Mouse (Mus musculus) thymus, adult 2 months (tissue): ENCODE data around the gene Ankrd33. TPM values are rescaled to one million over a fixed set of nuclear protein-coding genes. Genes with fewer than 3 reads are reported as not detected.
A peak's percentile ranks its signal among the peaks of the same experiment; 100 is the strongest.
"Not testable (repeated sequence)": the region's sequence is repeated elsewhere in the genome, so short reads cannot be mapped to it uniquely, and the experiment has no call there.

Experiments used
- DNase-seq: peaks from one replicate; pipeline ENCODE4 v3.0.0; 2021
- H3K27ac ChIP-seq: fragments of 200-500 bp; 2 replicates; pipeline ENCODE4 v1.5.1; 2012; ENCODE audit warnings: low read length, control low read depth; ENCODE audit not compliant: control insufficient read depth, insufficient read depth
- H3K27me3 ChIP-seq: fragments of 200-500 bp; 2 replicates; pipeline ENCODE4 v1.6.1; 2012; ENCODE audit warnings: mild to moderate bottlenecking, low read length, moderate library complexity, mixed read lengths; ENCODE audit not compliant: control insufficient read depth, insufficient read depth
- H3K36me3 ChIP-seq: fragments of 200-500 bp; 2 replicates; pipeline ENCODE4 v1.6.1; 2012; ENCODE audit warnings: mild to moderate bottlenecking, low read length, moderate library complexity; ENCODE audit not compliant: control insufficient read depth, insufficient read depth
- H3K4me1 ChIP-seq: fragments of 200-500 bp; replicated peaks from 2 replicates; pipeline ENCODE4 v1.6.1; 2012; ENCODE audit warnings: low read length; ENCODE audit not compliant: control insufficient read depth, insufficient read depth
- H3K4me3 ChIP-seq: fragments of 200-500 bp; 2 replicates; pipeline ENCODE4 v1.5.1; 2012; ENCODE audit warnings: mild to moderate bottlenecking, low read length, control low read depth, moderate library complexity; ENCODE audit not compliant: control insufficient read depth, insufficient read depth
- CTCF ChIP-seq: fragments of 200-500 bp; IDR thresholded peaks from 2 replicates; pipeline ENCODE4 v1.5.1; 2012; ENCODE audit warnings: mild to moderate bottlenecking, control low read depth, low read length, moderate library complexity, borderline replicate concordance; ENCODE audit not compliant: control insufficient read depth, poor library complexity, insufficient read depth; ENCODE audit errors: extremely low read depth
- POLR2A ChIP-seq: fragments of 200-500 bp; IDR thresholded peaks from 2 replicates; pipeline ENCODE4 v1.6.1; 2012; ENCODE audit warnings: mild to moderate bottlenecking, low read length, control low read depth, moderate library complexity; ENCODE audit not compliant: control insufficient read depth, poor library complexity, insufficient read depth; ENCODE audit errors: extremely low read depth
- WGBS: fragments of 180-500 bp; shearing (Covaris S2); methylation state at CpG from one replicate; pipeline ENCODE4 v1.1.7; 2018; 5-methylcytosine and 5-hydroxymethylcytosine counted together
- polyA plus RNA-seq: library from polyadenylated mRNA; depleted of rRNA; stranded (reverse); fragments of >200 nt; gene quantifications from 2 replicates; pipeline ENCODE4 v1.2.3, GENCODE M21; 2012

Ankrd33 gene
- polyA plus RNA-seq, 1 experiment = not detected

DNA sequence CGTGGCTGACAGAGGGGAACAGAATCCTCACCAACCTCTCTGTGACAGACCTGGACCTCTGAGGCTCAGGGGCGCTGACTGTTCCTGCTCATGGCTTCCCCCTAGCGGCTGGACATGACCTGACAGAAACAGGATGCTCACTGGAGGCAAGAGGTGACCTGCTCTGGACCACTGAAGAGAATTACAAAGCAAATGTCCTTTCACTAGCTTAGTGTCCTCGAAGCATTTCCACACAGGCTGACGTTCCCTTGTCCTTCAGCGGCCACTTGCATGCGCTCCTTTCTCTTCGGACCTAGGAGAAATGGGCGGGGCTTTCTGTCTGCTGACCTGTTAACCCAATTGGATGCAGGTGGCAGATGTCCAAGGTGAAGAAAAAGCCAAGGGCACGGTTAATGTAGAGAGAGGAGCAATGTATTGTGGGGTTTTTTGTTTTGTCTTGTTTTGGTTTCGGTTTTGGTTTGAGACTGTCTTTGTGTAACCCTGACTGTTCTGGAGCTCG lies 10.0 kb upstream of the Ankrd33 start:
- peak; percentile 75 for DNase-seq
- Histone ChIP-seq H3K36me3 (no peaks in the 10 kb centered on the region), H3K4me3 (no peak overlapping the region), H3K27me3 (no peaks in the 10 kb centered on the region), H3K27ac (no peak overlapping the region), H3K4me1 (no peaks in the 10 kb centered on the region)
- no peak for TF ChIP-seq POLR2A
- TF ChIP-seq CTCF = peak; percentile 76; the same call in 1 of the 2 replicates
- WGBS = 19% methylated on average over 12 of the region's 12 CpGs

DNA sequence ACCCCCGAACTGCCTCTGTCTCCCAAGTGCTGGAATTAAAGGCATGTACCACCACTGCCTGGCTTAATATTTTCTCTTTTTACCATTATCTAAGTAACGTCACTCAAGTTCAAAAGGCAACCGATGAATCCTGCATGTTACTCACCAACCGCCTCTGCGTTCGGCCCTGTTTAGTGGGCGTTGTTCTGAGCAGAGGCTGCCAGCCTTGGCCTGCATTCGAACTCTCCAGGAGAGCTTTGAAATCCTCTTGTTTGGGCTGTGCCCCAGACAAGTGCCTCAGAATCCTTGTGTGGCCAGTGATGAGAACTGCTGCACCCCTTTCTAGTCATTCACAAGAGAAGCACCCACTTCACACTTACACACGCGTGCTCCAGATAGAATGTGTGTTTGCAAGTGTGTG lies 9.5 kb upstream of the Ankrd33 start:
- H3K4me3 ChIP-seq = no peak overlapping the region
- DNase-seq = no peak
- 86% methylated on average over 10 of the region's 10 CpGs for whole genome bisulfite sequencing
- TF ChIP-seq POLR2A = no peak
- TF ChIP-seq CTCF = no peak
- no peaks in the 10 kb centered on the region for H3K27me3 ChIP-seq
- no peaks in the 10 kb centered on the region for H3K4me1 ChIP-seq
- H3K36me3 ChIP-seq = no peaks in the 10 kb centered on the region
- H3K27ac ChIP-seq = no peak overlapping the region

DNA sequence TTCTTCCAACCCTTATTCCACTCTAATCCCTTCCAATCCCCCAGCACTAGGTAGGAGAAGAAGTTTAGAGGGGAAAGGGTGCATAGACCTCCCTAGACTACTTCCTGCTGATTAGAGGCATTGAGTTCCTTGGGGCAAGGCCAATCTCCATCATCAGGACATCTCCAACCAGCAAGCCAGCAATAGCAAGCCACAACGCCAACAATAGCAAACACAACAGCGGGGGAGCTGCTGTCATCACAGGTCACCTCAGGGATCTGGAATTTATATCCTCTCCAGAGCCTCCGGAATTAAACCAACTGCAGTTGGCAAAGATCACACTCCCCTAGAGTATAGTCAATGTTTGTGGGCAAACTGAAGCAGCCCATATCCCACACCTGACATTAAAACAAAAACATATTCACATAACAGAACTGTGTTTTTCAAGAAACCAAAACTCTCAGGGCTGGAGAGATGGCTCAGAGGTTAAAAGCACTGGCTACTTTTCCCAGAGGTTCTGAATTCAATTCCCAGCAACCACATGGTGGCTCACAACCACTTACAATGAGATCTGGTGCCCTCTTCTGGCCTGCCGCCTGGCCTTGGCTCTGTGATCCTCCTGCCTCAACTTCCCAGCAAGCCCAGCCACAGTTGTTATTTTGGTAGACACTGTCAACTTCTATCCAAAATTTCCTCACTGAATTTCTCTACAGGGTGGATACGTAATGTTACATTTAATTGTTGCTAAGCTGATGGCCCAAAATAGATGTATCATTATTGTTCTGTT lies 7.5 kb upstream of the Ankrd33 start:
- no peak for DNase-seq
- 96% methylated on average over 5 of the region's 5 CpGs for WGBS
- H3K27ac ChIP-seq = no peak overlapping the region
- H3K36me3 ChIP-seq = no peaks in the 10 kb centered on the region
- TF ChIP-seq POLR2A = no peak
- TF ChIP-seq CTCF = no peak
- H3K27me3 ChIP-seq = no peaks in the 10 kb centered on the region
- no peak overlapping the region for H3K4me3 ChIP-seq
- H3K4me1 ChIP-seq = no peaks in the 10 kb centered on the region

DNA sequence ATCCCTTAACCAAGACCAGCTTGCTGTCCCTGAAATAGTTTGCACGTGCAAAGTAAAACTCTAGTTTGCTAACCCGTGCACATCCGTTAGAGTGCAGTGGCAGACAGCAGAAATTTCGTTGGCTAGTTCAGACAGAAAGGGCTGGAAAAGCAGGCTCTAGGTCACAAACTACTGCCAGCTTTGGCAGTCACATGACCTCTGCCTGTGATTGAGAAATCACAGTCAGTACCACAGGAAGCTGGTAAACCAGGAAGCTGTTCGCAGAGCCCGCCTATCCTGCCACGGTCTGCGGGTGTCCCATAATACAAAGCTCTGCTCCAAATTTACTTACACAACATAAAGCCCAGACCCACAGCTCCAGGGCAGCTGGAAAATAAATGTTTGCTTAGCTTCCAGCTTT lies 2.4 kb upstream of the Ankrd33 start:
- Histone ChIP-seq H3K4me1 (peaks cover 4% of the 10 kb centered on the region; the same call in 1 of the 2 replicates), H3K27ac (no peak overlapping the region), H3K36me3 (no peaks in the 10 kb centered on the region), H3K4me3 (no peak overlapping the region), H3K27me3 (no peaks in the 10 kb centered on the region)
- peak; percentile 18 for DNase-seq
- TF ChIP-seq POLR2A = no peak
- TF ChIP-seq CTCF = no peak
- 6% methylated on average over 8 of the region's 8 CpGs for WGBS

DNA sequence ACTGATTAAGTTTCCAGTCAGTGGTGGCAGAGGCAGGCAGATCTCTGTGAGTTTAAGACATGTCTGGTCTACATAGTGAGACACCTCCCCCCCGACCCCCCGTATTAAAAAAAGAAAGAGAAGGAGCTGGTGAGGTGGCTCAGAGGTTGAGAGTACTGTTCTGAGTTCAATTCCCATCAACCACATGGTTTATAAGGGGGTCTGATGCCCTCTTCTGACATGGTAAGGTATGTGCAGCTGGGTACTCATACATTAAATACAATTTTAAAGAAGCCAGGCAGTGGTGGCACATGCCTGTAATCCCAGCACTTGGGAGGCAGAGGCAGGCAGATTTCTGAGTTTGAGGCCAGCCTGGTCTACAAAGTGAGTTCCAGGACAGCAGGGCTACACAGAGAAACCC lies 1.8 kb upstream of the Ankrd33 start:
- not testable (repeated sequence) for H3K27me3 ChIP-seq, H3K4me1 ChIP-seq, H3K27ac ChIP-seq, DNase-seq, H3K36me3 ChIP-seq, H3K4me3 ChIP-seq
- WGBS = 79% methylated on average over 2 of the region's 2 CpGs

DNA sequence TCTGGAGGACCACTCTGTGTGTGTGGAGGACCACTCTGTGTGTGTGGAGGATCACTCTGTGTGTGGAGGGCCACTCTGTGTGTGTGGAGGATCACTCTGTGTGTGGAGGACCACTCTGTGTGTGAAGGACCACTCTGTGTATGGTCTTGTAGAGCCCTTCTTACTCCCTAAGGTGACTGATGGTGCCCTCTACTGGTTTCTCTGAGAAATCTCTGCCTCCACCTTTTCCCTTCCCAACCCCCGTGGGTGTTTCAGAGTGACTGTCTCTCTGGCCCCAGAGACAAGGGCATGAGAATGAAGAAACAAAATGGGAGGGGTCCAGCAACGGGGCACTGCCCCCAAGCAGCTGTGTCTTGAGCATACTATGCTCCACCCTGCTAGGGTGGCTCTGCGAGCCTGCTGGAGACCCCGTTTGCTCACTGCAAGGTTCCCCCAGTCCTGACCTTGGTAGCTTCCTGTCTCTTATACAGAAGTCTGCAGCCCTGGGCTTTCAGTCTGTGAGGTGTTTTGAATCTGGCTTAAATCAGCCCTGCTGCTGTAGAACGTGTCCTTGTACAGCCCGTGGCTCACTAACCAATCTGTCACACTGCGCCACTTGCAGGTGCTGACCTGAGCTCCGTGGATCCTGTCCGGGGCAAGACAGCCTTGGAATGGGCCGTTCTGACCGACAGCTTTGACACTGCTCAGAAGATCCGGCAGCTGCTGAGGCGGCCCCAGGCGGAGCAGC lies 3.0 kb downstream of the Ankrd33 start:
- TF ChIP-seq CTCF = no peak
- no peak for TF ChIP-seq POLR2A
- H3K36me3 ChIP-seq = no peaks in the 10 kb centered on the region
- no peaks in the 10 kb centered on the region for H3K4me1 ChIP-seq
- DNase-seq = no peak
- no peak overlapping the region for H3K4me3 ChIP-seq
- no peaks in the 10 kb centered on the region for H3K27me3 ChIP-seq
- no peak overlapping the region for H3K27ac ChIP-seq
- WGBS = 78% methylated on average over 14 of the region's 14 CpGs
